Mouse (Mus musculus) CD4-positive, CD25-positive, alpha-beta regulatory T cell, adult 4 months (primary cell): Measurements from ENCODE around the gene Nlk. TPM values are rescaled to one million over a fixed set of nuclear protein-coding genes. Genes with fewer than 3 reads are reported as not detected.
"Not testable (repeated sequence)": the region's sequence is repeated elsewhere in the genome, so short reads cannot be mapped to it uniquely, and the experiment has no call there.

Experiments
- ATAC-seq: one replicate; pipeline ENCODE4 v1.8.0; 2017
- polyA plus RNA-seq, 2 experiments: library from polyadenylated mRNA; unstranded; fragments of 100-300 nt; shearing (Covaris generic); gene quantifications; one replicate each; pipeline ENCODE4 v1.2.1; 2017

The Nlk gene
- polyA plus RNA-seq, 2 experiments from 2014 or later: 17.9 to 35.2 TPM

DNA sequence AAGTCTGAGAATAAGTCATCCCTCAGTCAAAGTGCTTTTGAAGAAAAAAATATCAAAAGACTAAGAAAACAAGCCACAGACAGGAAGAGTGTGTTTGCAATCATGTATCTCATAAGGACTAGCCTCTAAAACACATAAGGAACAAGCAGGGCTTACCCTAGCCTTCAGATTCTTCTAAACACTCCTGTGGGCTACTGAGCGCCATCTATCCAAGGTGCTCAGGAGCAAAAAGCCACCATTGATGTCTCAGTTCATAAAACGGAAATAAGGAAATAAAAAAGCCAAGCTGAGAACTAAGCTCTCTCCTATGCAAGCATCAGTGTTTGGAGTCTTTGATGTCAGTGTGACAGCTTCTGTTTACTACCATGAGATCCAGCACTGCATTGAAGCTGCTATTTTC, 18.4 kb downstream of the Nlk start:
- ATAC-seq: peak; percentile 47

DNA sequence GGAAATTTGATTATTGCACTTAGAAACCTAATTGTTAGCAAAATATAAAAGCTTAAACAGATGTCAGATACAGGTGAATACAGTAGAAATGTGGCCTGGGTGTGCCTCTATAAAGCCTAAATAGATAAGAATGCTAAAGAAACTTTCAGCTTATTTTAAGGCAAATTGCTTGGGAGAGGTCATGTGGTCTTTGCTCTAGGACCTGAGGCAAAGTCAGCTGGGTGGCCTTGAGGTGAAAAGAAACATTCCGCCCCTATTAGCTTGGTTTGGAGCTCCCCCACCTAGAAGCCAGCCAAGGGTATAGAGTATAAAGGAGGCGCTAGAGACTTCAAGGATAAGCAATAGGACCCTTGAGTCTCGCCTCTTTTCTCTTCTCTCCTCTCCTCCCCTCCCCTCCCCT, 28.5 kb downstream of the Nlk start:
- no peak for ATAC-seq

DNA sequence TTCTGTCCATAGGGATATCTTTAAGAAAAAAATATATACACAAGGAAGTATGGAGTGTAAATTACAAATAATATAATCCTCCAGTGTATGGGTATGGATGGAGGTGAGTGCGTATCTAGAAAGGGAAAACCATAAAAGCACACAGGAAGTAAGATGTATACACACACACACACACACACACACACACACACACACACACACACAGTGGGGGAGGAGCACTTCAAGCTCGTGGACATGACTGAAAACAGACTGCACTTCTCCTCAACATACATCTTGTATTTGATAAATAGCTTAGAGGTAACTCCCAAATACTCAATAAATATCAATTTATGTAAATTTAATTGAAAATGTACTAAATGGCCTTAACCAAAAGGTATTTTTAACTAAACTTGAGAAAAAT, 32.3 kb downstream of the Nlk start:
- ATAC-seq: no peak

DNA sequence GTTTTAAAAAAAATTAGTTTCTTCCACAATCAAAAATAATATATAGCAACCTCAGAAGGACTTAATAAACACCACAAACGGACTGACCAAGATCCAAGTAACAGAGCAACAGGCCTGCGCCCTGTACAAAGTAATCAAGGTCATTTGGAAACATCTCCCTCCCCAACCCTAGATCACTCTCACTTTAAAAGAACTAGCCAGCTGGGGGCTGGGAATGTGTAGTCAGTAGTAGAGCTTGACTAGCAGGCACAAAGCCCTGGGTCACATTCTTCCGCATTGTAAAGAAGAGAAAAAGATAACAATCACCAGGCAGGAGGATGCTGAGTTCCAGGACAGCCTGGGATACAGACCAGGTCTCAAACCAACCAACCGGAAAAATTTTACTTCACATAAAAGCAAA, 33.3 kb downstream of the Nlk start:
- ATAC-seq: no peak

DNA sequence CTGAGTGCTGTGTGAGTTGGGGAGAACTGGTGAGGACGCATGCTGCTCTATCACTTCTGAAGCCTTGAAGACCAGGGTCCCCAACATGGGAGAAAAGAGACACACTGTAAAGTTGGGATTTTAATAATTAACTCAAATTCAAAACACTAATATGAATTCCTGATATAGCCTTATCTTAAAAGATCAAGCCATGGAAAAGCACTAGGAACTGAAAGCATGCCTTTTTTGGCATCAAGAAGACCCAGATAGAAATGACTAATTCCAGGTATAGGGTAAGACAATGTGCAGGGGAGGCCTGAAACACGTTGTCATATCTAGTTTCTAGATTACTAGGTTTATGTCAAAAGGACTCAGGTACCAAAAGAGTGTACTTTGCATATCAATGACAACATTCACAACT, 48.0 kb downstream of the Nlk start:
- no peak for ATAC-seq

DNA sequence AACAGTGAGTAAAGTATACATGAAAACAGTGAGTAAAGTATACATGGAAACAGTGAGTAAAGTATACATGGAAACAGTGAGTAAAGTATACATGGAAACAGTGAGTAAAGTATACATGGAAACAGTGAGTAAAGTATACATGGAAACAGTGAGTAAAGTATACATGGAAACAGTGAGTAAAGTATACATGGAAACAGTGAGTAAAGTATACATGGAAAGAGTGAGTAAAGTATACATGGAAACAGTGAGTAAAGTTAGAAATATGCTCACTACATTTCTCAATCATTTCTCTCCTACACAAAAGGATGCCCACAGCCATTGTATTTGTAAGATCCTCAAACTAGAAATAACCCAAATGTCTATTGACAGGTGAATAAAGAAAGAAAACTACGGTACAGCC, 48.8 kb downstream of the Nlk start:
- not testable (repeated sequence) for ATAC-seq

DNA sequence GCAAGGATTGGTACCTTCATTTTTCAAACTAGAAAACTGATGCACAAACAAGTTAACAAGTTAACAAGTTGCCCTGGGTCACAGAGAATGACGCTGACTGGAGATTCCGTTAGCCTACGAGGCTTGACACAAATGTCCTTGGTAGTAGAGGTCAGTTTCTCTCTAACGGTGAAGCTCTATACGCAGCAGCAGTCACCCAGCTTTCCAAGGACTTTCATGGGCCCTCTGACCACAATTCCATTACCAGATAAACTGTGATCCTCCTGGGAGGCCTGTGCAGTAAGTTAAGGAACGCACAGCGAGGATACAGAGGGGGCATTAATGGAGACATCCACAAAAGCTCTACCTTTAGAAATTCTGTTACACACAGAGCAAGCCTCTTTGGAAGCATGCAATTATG, 53.4 kb downstream of the Nlk start:
- no peak for ATAC-seq

DNA sequence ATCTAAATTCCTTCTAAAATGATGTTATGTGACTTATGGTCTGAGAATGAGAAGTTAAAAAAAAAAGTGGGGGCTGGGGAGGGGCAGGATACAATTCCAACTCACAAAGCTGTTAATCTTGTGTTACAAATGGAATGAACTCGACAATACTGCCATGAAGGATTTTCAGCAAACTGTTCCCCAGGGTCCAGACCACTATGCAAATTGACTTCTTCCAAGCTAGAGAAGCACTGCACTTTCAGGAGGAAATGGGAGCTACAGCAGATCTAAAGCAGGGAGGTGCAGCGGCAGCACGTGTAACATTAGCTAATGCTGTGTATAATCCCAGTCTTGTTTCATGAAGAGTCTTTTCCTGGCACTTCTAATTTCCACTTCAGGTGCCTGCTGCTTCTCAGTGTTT, 55.0 kb downstream of the Nlk start:
- ATAC-seq: no peak

DNA sequence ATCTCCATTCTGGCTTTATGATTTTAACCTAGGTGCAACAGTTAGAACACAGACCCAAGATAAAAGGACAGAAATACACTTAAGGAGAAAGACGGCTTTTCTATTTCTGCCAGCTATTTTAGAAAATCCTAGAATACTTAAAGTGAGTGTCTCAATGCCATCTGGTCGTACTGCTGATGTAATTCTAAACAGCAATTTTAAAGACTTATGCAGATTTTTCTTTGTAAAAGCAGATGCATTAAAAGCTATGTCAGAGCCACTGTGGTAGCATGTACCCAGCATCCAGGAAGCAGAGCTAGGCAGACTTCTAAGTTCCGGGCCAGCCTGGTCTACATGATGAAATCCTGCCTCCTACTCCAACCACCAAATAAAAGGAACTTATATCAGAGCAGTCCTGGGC, 56.1 kb downstream of the Nlk start:
- no peak for ATAC-seq

DNA sequence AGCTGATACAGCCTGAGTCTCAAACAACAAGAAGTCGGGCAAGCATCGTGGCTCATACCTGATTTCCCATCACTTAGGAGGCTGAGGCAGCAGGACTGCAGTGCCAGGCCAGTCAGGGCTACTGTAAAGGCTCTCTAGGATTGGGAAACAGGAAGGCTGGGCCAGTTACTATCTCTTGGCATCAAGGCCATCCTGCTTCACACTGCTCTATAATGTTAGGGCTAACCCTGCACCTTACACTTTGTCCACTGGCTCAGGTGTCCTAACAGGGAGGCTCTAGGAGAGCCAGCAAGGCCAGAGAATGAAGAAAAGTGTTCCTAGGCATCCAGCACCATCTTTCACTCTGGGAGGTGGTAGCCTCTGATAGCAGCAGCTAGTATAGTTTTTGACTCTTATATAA, 64.4 kb downstream of the Nlk start:
- no peak for ATAC-seq

DNA sequence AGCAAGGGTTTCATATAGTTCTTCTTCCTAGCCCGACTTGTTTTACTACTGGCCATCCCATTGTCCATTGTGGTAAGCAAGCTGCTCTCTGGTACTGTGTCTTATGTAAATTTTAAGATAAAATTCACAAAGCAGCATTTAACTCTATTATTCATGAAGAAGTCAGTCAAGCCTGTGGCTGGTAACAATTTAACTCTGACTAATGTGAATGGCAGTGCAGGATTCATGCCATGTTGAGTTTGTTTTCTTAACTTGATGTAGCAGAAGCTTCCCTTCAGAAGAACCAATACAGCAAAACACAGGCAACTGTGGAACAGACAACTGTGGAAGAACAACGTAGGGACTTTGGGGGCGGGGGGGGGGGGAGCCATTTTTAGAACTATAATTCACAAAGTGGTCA, 68.3 kb downstream of the Nlk start:
- no peak for ATAC-seq

DNA sequence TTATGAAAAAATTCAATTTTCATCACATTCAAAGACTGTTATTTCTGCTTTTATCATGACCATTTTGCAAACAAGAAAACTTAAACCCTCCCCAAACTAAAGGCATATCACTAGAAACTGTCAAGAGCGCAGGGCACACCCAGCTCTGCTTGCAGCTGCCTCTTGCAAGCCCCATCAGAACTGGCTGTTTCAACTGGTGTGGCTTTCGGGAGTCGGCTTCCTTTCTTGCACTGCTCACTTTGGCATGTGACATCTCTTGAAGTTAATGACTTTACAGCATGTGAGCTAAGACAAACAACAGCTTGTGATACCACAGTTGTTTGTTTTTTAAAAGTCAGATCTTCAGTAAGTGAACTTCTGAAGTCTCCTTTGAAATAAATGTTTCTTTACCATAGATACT, 72.8 kb downstream of the Nlk start:
- no peak for ATAC-seq

DNA sequence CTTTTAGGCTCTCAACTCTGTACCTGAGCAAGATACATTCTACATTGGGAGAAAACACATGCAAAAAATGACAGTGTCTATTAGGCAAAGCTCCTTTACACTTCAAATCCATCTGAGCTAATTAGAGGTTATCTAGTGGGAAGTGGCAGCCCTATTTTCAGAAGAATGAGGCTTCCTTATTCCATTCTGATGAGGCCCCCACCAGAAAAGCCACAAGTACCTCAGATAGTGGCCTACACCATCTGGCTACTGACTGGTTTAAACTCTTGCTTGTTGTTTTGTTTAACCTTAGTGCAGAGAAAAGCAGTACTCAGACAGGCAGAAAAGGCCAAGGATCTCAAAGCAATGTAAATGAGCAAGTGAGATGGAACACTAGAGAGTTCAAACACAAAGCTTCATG, 75.2 kb downstream of the Nlk start:
- no peak for ATAC-seq

DNA sequence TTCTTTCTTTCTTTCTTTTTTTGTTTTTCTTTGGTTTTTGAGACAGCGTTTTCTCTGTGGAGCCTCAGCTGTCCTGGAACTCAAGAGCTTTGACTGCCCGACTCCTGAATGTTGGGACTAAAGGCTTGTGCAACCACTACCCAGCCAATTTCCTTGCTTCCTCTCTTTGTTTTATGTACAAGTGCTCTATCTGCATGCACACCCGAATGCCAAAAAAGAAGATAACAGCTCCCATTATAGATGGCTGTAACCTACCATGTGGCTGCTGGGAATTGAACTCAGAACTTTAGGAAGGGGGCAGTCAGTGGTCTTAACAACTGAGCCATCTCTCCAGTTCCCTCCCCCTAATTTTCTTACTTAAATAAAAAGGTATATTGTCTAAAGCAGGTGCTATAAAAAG, 77.0 kb downstream of the Nlk start:
- ATAC-seq: no peak

DNA sequence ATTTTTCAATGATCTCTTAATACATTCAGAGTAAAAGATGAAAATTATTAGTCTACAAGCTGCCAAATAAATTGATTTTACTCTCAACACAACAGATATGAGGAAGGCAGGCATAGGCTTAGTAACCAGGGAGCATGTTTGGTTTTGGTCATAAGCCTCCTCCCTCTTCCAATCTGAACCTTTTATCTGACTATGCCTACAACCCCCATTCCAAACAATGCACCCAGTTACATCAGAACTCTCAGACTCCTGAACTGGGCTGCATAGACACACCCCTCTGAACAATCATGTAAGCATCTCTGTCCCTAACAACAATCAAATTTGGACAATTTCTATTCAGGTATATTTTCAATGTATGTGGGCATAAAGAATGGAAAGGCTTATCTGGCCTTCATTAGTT, 85.9 kb downstream of the Nlk start:
- no peak for ATAC-seq

DNA sequence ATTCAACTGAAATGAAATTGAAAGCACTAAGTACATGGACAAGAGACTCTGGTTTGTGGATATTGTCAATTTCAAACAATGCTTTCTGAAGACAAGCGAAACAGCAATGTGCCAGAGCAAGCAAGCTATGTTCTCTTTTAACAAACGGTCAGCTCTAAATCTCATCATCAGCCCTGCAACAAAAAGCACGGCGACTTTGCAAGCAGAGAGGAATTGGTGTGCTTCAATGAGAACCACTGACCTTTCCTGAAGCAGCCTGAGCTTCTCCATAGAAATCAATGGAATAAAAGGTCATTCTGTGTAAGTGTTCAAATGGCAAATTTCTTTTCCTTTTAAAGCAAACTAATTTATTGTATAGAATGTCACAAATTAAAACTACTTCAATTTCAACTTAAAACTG, 87.5 kb downstream of the Nlk start:
- ATAC-seq: no peak

DNA sequence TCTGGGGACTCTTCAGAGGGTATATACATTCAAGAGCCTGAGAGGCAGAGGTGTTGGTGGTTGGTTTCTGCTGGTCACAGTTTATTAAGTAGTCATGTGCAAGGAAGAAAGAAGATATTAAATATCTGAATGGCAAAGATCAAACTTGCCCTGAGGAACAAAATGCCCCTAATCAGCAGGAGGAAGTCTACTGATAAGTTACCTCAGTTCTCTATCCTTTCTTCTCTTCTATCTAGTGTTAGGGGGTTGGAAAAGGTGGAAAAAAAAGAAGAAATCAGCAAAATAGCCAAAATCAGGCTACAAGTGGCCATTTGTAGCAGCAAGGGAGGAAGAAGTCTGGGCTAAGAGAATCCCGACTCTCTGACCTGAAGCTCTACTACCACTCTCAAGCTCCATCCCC, 92.3 kb downstream of the Nlk start:
- ATAC-seq: no peak

DNA sequence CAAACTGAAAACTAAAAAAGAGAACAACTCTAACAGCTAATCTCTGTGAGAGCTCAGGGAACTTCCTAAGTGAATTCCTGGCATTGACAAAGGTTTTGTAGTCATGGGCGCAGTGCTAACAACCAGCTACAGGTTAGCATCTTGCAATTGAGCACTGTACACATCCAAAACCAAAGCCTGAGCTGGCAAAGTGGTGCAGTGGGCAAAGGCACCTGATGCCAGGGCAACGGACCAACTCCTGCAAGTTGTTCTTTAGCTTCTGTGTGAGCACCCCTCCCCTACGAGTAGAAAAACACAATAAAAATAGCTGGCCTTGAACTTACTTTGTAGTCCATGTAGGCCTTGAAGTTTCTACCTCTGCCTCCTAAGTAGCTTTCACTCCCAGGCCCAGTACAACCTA, 94.4 kb downstream of the Nlk start:
- ATAC-seq: no peak

DNA sequence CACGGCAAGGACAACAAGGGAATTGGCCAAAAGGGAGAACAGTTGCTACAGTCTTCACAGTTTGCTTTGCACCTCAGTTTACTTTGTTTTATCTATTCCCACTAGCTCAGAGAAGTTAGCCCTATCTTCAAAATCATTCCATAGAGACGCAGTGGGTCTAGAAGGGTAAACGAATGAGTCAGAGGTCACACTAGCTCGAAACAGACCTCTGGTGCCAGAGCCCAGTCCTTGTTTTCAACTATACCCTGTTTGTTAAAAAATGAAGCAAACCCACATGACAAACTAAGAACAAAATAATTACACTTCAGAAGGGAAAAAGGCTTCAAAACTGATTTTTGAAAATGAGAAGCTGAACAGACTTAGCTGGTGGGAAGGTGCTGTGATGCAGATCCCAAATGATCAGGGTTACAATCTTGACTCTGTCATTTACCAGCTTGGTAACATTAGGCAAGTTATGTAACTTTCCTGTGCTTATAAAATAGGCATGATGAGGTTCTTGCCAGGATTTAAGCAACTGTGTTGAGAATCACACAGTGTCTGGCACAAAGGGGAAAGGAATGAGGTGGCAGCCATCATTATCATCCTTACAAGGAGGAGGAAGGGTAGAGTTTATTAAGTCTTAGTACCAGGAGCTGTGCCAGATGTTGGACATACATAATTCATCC, 96.1 kb downstream of the Nlk start:
- ATAC-seq: no peak

DNA sequence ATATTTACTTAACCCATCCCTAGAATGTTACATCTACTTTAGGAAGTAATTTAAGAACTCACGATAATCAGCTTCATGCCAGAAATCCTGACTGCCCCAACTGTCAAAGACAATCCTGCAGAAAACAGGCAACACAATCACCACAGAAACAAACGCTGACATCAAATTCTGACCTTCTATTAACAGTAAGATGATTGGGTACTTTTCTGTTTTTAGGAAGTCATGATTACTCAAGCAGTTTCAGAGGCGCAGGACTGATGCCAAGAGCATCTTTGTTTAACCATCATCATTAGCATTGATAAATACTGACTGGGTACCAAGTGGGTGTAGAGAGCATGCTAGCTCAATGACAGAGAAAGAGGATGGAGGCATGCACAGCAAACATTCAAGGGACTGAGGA, 96.7 kb downstream of the Nlk start:
- peak; percentile 11 for ATAC-seq

DNA sequence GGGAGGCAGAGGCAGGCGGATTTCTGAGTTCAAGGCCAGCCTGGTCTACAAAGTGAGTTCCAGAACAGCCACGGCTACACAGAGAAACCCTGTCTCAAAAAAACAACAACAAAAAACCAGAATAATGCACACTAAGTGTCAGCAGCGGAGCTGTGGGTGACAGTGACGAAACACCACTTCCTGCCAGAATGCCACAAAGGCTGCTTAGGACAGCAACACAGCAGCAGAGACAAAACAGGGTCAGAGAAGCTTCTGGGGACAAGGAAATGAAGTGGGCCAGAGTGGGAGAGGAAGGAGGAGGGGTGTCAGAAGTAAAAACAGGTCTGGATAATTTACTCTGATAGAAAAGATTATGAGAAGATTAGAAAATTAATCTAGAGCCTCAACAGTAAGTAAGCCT, 97.1 kb downstream of the Nlk start:
- ATAC-seq: peak; percentile 88

DNA sequence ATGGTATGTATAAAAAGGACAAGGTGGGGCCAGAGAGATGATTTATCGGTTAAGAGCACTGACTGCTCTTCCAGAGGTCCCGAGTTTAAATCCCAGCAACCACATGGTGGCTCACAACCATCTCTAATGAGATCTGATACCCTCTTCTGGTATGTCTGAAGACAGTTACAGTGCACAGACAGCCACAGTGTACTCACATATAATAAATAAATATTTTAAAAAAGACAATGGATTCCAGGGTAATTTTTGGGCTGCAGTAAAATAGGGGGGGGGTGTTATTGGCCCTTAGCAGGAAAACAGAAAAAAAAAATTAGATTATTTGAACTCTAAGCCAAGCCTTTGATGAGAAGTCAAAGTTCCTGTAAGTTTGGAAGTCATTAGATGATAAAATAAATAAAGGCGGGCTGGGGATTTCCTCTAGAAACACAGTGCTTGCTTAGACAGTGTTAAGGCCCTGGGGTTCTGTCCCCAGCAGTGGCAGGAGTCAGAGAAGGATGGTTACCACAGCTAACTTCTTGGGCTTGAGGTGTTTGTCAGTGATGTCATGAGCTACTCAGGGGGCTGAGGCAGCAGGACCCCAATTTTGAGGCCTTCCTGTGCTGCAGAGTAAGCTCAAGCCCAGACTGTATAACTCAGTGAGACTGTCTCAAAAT, 98.3 kb downstream of the Nlk start:
- ATAC-seq: peak; percentile 11

DNA sequence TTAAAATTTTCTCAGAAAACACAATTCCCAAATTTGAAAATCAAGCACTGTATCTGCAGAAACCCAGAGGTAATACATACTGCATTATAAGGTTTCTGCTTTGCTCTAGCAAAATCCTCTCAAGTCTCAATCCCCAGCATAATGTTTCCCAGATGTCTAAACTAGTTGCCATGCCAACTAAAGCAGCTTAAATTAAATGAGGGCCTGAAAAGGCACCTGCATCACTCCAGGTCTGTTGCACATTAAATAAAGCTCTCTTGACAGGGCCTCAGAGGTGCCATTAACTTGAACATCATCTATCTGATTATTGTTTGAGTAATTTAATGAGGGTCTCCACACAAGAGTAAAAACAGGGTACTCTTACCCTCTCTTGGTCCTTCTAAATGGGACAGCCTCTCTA, 100.4 kb downstream of the Nlk start:
- ATAC-seq: no peak

DNA sequence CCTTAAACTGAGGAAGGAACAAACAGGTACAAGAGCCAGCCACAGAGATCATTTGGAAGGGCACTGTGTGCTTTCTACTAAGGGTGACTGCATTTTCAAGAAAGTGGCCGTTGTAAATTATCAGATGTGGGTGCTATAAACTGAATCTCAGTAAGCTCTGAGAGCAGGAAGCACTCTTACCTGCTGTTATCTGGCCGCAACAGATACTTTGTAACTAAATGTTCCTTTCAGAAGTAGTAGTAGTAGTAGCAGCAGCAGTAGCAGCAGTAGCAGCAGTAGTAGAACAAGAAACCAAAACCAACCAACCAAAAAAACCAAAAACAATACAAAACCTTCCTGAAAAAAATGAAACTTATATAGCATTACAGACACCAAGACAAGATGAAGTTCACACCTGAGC, 101.4 kb downstream of the Nlk start:
- ATAC-seq: no peak
